Mouse (Mus musculus) erythroid progenitor cell, adult 5-6 weeks (primary cell): ENCODE results near the gene Zfp975. TPM values are rescaled to one million over a fixed set of nuclear protein-coding genes. Genes with fewer than 3 reads are reported as not detected.
"Not testable (repeated sequence)": the region's sequence is repeated elsewhere in the genome, so short reads cannot be mapped to it uniquely, and the experiment has no call there.

Experiments
- ATAC-seq: replicated peaks from 2 replicates; pipeline ENCODE4 v1.8.0; 2016; ENCODE audit warnings: moderate number of reproducible peaks, mild to moderate bottlenecking, moderate TSS enrichment, inconsistent platforms; ENCODE audit not compliant: poor library complexity, low FRiP score, severe bottlenecking
- total RNA-seq, 2 experiments: library from RNA; stranded (forward) in 1 of 2; stranded (reverse) in 1 of 2; fragments of 150-400 nt in 1 of 2; fragments of 186-747, 209-891 nt in 1 of 2; gene quantifications; 2 replicates each; pipeline versions ENCODE4 v1.2.3 to v1.2.4; 2015 to 2017; ENCODE audit warnings: low replicate concordance in 2 of 2

Zfp975 gene
- total RNA-seq (2015; ENCODE audit: low replicate concordance) (1.7 and 1.8 TPM in 2 replicates), total RNA-seq (2017; ENCODE audit: low replicate concordance) (0.51 TPM in 1 of 2 replicates, not detected in the other)

- ATAC-seq, result peak; percentile 77
These were observed at the start of gene Zfp975 for GRCm38 (mm10) chr7:42692362-42693158. Gene Zfp975 (minus strand): TSS chr7:42692742.

GRCm38 (mm10) chr7:42738536-42739210 is 46.1 kb upstream of the Zfp975 start:
- no peak for ATAC-seq

GRCm38 (mm10) chr7:42726917-42727316 is 34.4 kb upstream of the Zfp975 start, which contains the start of gene Gm17067:
Gene Gm17067 (minus strand): TSS chr7:42727017.
- not testable (repeated sequence) for ATAC-seq

GRCm38 (mm10) chr7:42693251-42693650 is 709 bp upstream of the Zfp975 start:
- not testable (repeated sequence) for ATAC-seq

- not testable (repeated sequence) for ATAC-seq
These were observed 12.5 kb downstream of the Zfp975 start for GRCm38 (mm10) chr7:42680081-42680480.

GRCm38 (mm10) chr7:42679646-42680045 is 12.9 kb downstream of the Zfp975 start:
- ATAC-seq, result not testable (repeated sequence)

GRCm38 (mm10) chr7:42660140-42660539 is 32.4 kb downstream of the Zfp975 start:
- ATAC-seq, result not testable (repeated sequence)

GRCm38 (mm10) chr7:42655211-42655610 is 37.3 kb downstream of the Zfp975 start:
- not testable (repeated sequence) for ATAC-seq

- not testable (repeated sequence) for ATAC-seq
These were observed 49.4 kb downstream of the Zfp975 start for GRCm38 (mm10) chr7:42643120-42643620.

- peak; percentile 78 for ATAC-seq
These were observed 50.1 kb downstream of the Zfp975 start, which contains the start of gene Zfp976 for GRCm38 (mm10) chr7:42642152-42643115. Gene Zfp976 (minus strand): TSS chr7:42642588.

GRCm38 (mm10) chr7:42631031-42631430 is 61.5 kb downstream of the Zfp975 start:
- ATAC-seq, result not testable (repeated sequence)

Other genes with a start within 250 kb of the Zfp975 start
- not detected in 2 replicates for gene 4933421I07Rik, start 244.6 kb downstream of the Zfp975 start, total RNA-seq (2015; ENCODE audit: low replicate concordance)
- gene 4933421I07Rik, start 244.6 kb downstream of the Zfp975 start, total RNA-seq (2017; ENCODE audit: low replicate concordance), result not detected in 2 replicates
- gene Zfp141, start 187.0 kb downstream of the Zfp975 start, total RNA-seq (2015; ENCODE audit: low replicate concordance), result 15.1 and 15.5 TPM in 2 replicates
- 1.7 and 12.8 TPM in 2 replicates for gene Zfp141, start 187.0 kb downstream of the Zfp975 start, total RNA-seq (2017; ENCODE audit: low replicate concordance)
- gene Gm21028, start 114.2 kb downstream of the Zfp975 start, total RNA-seq (2015; ENCODE audit: low replicate concordance), result not detected in 2 replicates
- not detected in 2 replicates for gene Gm21028, start 114.2 kb downstream of the Zfp975 start, total RNA-seq (2017; ENCODE audit: low replicate concordance)
- not detected in 2 replicates for gene Zfp977, start 100.2 kb downstream of the Zfp975 start, total RNA-seq (2015; ENCODE audit: low replicate concordance)
- not detected in 2 replicates for gene Zfp977, start 100.2 kb downstream of the Zfp975 start, total RNA-seq (2017; ENCODE audit: low replicate concordance)
- gene Zfp976, start 50.2 kb downstream of the Zfp975 start, total RNA-seq (2015; ENCODE audit: low replicate concordance), result 1.1 TPM in 1 of 2 replicates, not detected in the other
- not detected in 2 replicates for gene Zfp976, start 50.2 kb downstream of the Zfp975 start, total RNA-seq (2017; ENCODE audit: low replicate concordance)
- not detected in 2 replicates for gene Gm17067, start 34.3 kb upstream of the Zfp975 start, total RNA-seq (2015; ENCODE audit: low replicate concordance)
- not detected in 2 replicates for gene Gm17067, start 34.3 kb upstream of the Zfp975 start, total RNA-seq (2017; ENCODE audit: low replicate concordance)
- gene Vmn2r62, start 100.8 kb upstream of the Zfp975 start, total RNA-seq (2015; ENCODE audit: low replicate concordance), result not detected in 2 replicates
- gene Vmn2r62, start 100.8 kb upstream of the Zfp975 start, total RNA-seq (2017; ENCODE audit: low replicate concordance), result not detected in 2 replicates
- not detected in 2 replicates for gene Gm2381, start 174.5 kb upstream of the Zfp975 start, total RNA-seq (2015; ENCODE audit: low replicate concordance)
- gene Gm2381, start 174.5 kb upstream of the Zfp975 start, total RNA-seq (2017; ENCODE audit: low replicate concordance), result not detected in 2 replicates
- gene Vmn2r63, start 241.1 kb upstream of the Zfp975 start, total RNA-seq (2015; ENCODE audit: low replicate concordance), result not detected in 2 replicates
- gene Vmn2r63, start 241.1 kb upstream of the Zfp975 start, total RNA-seq (2017; ENCODE audit: low replicate concordance), result not detected in 2 replicates